Mouse (Mus musculus): ENCODE data around the gene Slc35f5. TPM values are rescaled to one million over a fixed set of nuclear protein-coding genes. Genes with fewer than 3 reads are reported as not detected.
A peak's percentile ranks its signal among the peaks of the same experiment; 100 is the strongest.

Slc35f5 gene
- polyA plus RNA-seq, 1 experiment, result 17.3 TPM

- 85% methylated on average over 2 of the region's 2 CpGs for WGBS
- no peaks in the 10 kb centered on the region for H3K27me3 ChIP-seq (ENCODE audit: control insufficient read depth, insufficient read depth, low read length)
- no peak for TF ChIP-seq POLR2A (IDR thresholded peaks at IDR 0.05; ENCODE audit: borderline replicate concordance, insufficient read depth, low read length)
- TF ChIP-seq CTCF (IDR thresholded peaks at IDR 0.05; ENCODE audit: borderline replicate concordance, insufficient read depth, low read depth, low read length), result no peak
- no peak for DNase-seq
- no peaks in the 10 kb centered on the region for H3K4me1 ChIP-seq (ENCODE audit: control insufficient read depth, insufficient read depth, low read length)
- H3K27ac ChIP-seq (ENCODE audit: insufficient read depth, low read length), result no peak overlapping the region
- H3K4me3 ChIP-seq (replicated peaks; ENCODE audit: insufficient read depth, low read depth, low read length), result no peak overlapping the region
Observed at GRCm38 (mm10) chr1:125537131-125537530, 23.3 kb upstream of the Slc35f5 start.

GRCm38 (mm10) chr1:125537776-125538175, 22.6 kb upstream of the Slc35f5 start:
- 86% methylated on average over 8 of the region's 8 CpGs for WGBS
- DNase-seq, result no peak
- H3K27me3 ChIP-seq (ENCODE audit: control insufficient read depth, insufficient read depth, low read length), result no peaks in the 10 kb centered on the region
- H3K4me1 ChIP-seq (ENCODE audit: control insufficient read depth, insufficient read depth, low read length), result no peaks in the 10 kb centered on the region
- H3K27ac ChIP-seq (ENCODE audit: insufficient read depth, low read length), result no peak overlapping the region
- no peak overlapping the region for H3K4me3 ChIP-seq (replicated peaks; ENCODE audit: insufficient read depth, low read depth, low read length)
- TF ChIP-seq CTCF (IDR thresholded peaks at IDR 0.05; ENCODE audit: borderline replicate concordance, insufficient read depth, low read depth, low read length), result no peak
- TF ChIP-seq POLR2A (IDR thresholded peaks at IDR 0.05; ENCODE audit: borderline replicate concordance, insufficient read depth, low read length), result no peak

GRCm38 (mm10) chr1:125539312-125539711, 21.1 kb upstream of the Slc35f5 start:
- WGBS, result 68% methylated on average over 2 of the region's 2 CpGs

DNA sequence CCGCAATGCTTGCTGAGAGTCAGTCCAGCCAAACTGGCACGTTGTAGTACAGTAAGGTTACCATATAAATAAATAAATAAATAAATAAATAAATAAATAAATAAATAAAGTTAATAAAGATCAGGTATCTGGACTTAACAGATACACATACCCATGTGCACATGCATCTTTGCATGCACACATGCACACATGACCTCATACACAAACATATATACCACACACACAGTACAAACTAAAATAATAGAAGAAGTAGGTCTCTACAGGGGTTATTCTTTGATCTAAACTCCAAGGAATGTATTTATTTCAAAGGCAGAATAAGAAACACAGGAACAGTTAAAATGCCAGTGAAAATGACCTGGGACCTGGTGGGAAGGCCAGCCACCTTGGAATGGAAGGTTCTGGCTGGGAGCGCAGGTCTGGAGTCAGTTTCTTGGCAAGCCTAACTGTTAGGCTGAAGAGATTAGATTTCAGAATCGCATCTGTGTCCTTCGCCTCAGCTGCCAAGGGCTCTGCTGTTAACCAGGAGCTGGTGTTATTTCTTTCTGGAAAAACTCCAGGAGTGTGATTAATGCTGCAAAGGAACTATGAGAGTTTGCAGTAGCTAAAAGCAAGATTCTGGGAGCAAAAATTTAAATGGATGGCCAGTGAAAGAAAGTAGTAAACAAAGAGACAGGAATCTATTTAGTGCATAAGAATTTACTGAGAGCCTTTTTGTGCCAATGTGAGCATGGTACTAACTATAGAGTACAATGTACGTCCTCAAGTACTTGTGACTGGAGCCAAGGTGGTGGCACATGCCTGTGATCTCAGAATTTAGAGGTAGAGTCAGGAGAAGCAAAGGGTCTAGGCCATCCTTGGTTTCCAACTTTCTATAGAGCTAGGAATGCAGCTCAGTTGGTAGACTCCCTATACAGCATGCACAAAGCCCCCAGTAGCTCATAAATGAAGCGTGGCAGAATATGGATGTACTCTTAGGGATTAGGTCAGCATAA, 18.1 kb upstream of the Slc35f5 start:
- WGBS, result 43% methylated on average over 7 of the region's 7 CpGs
- Histone ChIP-seq H3K27me3 (ENCODE audit: control insufficient read depth, insufficient read depth, low read length) (no peaks in the 10 kb centered on the region), H3K27ac (ENCODE audit: insufficient read depth, low read length) (no peak overlapping the region), H3K4me1 (ENCODE audit: control insufficient read depth, insufficient read depth, low read length) (no peaks in the 10 kb centered on the region), H3K4me3 (replicated peaks; ENCODE audit: insufficient read depth, low read depth, low read length) (no peak overlapping the region)
- peak in 1 of 2 experiments; percentile 10 for DNase-seq
- TF ChIP-seq POLR2A (IDR thresholded peaks at IDR 0.05; ENCODE audit: borderline replicate concordance, insufficient read depth, low read length) (no peak), CTCF (IDR thresholded peaks at IDR 0.05; ENCODE audit: borderline replicate concordance, insufficient read depth, low read depth, low read length) (no peak)

More at GRCm38 (mm10) chr1:125539312-125539711, 21.1 kb upstream of the Slc35f5 start:
- DNase-seq, result no peak
- H3K27ac ChIP-seq (ENCODE audit: insufficient read depth, low read length), result no peak overlapping the region
- TF ChIP-seq POLR2A (IDR thresholded peaks at IDR 0.05; ENCODE audit: borderline replicate concordance, insufficient read depth, low read length) (no peak), CTCF (IDR thresholded peaks at IDR 0.05; ENCODE audit: borderline replicate concordance, insufficient read depth, low read depth, low read length) (no peak)
- H3K27me3 ChIP-seq (ENCODE audit: control insufficient read depth, insufficient read depth, low read length), result no peaks in the 10 kb centered on the region
- no peak overlapping the region for H3K4me3 ChIP-seq (replicated peaks; ENCODE audit: insufficient read depth, low read depth, low read length)
- no peaks in the 10 kb centered on the region for H3K4me1 ChIP-seq (ENCODE audit: control insufficient read depth, insufficient read depth, low read length)

GRCm38 (mm10) chr1:125549872-125550271, 10.5 kb upstream of the Slc35f5 start:
- no peak for DNase-seq
- H3K4me3 ChIP-seq (replicated peaks; ENCODE audit: insufficient read depth, low read depth, low read length), result no peak overlapping the region
- TF ChIP-seq POLR2A (IDR thresholded peaks at IDR 0.05; ENCODE audit: borderline replicate concordance, insufficient read depth, low read length), result no peak
- TF ChIP-seq CTCF (IDR thresholded peaks at IDR 0.05; ENCODE audit: borderline replicate concordance, insufficient read depth, low read depth, low read length), result no peak
- no peaks in the 10 kb centered on the region for H3K27me3 ChIP-seq (ENCODE audit: control insufficient read depth, insufficient read depth, low read length)
- 25% methylated on average over 1 of the region's 1 CpGs for WGBS
- no peaks in the 10 kb centered on the region for H3K4me1 ChIP-seq (ENCODE audit: control insufficient read depth, insufficient read depth, low read length)
- H3K27ac ChIP-seq (ENCODE audit: insufficient read depth, low read length), result no peak overlapping the region

- no peaks in the 10 kb centered on the region for H3K27me3 ChIP-seq (ENCODE audit: control insufficient read depth, insufficient read depth, low read length)
- no peak for DNase-seq
- 83% methylated on average over 1 of the region's 1 CpGs for WGBS
- no peak overlapping the region for H3K4me3 ChIP-seq (replicated peaks; ENCODE audit: insufficient read depth, low read depth, low read length)
- no peak overlapping the region for H3K27ac ChIP-seq (ENCODE audit: insufficient read depth, low read length)
- no peaks in the 10 kb centered on the region for H3K4me1 ChIP-seq (ENCODE audit: control insufficient read depth, insufficient read depth, low read length)
- TF ChIP-seq CTCF (IDR thresholded peaks at IDR 0.05; ENCODE audit: borderline replicate concordance, insufficient read depth, low read depth, low read length), result no peak
- no peak for TF ChIP-seq POLR2A (IDR thresholded peaks at IDR 0.05; ENCODE audit: borderline replicate concordance, insufficient read depth, low read length)
Observed at GRCm38 (mm10) chr1:125550359-125550758, 10.0 kb upstream of the Slc35f5 start.

DNA sequence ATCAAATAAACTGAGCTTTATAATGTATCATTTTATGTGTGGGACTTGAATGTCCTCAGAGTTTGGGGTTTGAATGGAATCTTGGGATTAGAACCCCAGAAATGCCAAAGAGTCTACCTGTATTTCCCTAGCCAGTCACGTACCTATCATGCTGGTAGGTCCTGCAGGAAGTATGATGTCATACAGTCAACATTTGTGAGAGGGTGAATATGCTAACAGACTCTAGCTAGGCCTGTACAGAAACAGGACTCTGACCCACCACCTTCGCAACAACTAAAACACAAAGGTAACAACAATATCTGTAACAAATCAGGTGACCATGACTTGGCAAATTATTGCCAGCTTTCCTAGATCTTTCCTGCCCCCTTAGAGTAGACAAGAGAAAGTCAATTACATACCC, 8.8 kb upstream of the Slc35f5 start:
- H3K4me3 ChIP-seq (replicated peaks; ENCODE audit: insufficient read depth, low read depth, low read length), result no peak overlapping the region
- TF ChIP-seq CTCF (IDR thresholded peaks at IDR 0.05; ENCODE audit: borderline replicate concordance, insufficient read depth, low read depth, low read length) (no peak), POLR2A (IDR thresholded peaks at IDR 0.05; ENCODE audit: borderline replicate concordance, insufficient read depth, low read length) (no peak)
- H3K27ac ChIP-seq (ENCODE audit: insufficient read depth, low read length), result no peak overlapping the region
- DNase-seq, result no peak
- H3K27me3 ChIP-seq (ENCODE audit: control insufficient read depth, insufficient read depth, low read length), result no peaks in the 10 kb centered on the region
- 94% methylated on average over 2 of the region's 2 CpGs for WGBS
- no peaks in the 10 kb centered on the region for H3K4me1 ChIP-seq (ENCODE audit: control insufficient read depth, insufficient read depth, low read length)

GRCm38 (mm10) chr1:125559261-125559660, 1.1 kb upstream of the Slc35f5 start:
- H3K4me3 ChIP-seq (replicated peaks; ENCODE audit: insufficient read depth, low read depth, low read length), result no peak overlapping the region
- peak; percentile 8 to 17 for DNase-seq
- no peaks in the 10 kb centered on the region for H3K27me3 ChIP-seq (ENCODE audit: control insufficient read depth, insufficient read depth, low read length)
- no peak for TF ChIP-seq POLR2A (IDR thresholded peaks at IDR 0.05; ENCODE audit: borderline replicate concordance, insufficient read depth, low read length)
- TF ChIP-seq CTCF (IDR thresholded peaks at IDR 0.05; ENCODE audit: borderline replicate concordance, insufficient read depth, low read depth, low read length), result no peak
- H3K27ac ChIP-seq (ENCODE audit: insufficient read depth, low read length), result no peak overlapping the region
- 42% methylated on average over 3 of the region's 3 CpGs for WGBS
- H3K4me1 ChIP-seq (ENCODE audit: control insufficient read depth, insufficient read depth, low read length), result peaks cover 6% of the 10 kb centered on the region; the same call in 1 of the 2 replicates

Measured in cerebellum, adult 2 months (tissue).